Comparison of ENCODE assay signal across 8 mouse cellular contexts in genomic region chr3:79161834-79162401, GRCm38 (mm10).
DNase-seq lines count a peak whose midpoint lies in the region; ATAC-seq and TF ChIP-seq lines count a peak whose summit lies in the region.

No protein-coding gene starts in this region.

- peak overlapping the region; percentile 30 for H3K4me3 ChIP-seq in left cerebral cortex, adult 2 months
- H3K4me3 ChIP-seq in embryonic facial prominence, embryonic 14.5 days (ENCODE audit: low read depth, low read length): no peak overlapping the region
- no peak overlapping the region for H3K4me3 ChIP-seq in hindbrain, embryonic 12.5 days

- H3K9me3 ChIP-seq in embryonic facial prominence, embryonic 14.5 days (ENCODE audit: control insufficient read depth, low read length): no peaks in the 10 kb centered on the region
- no peaks in the 10 kb centered on the region for H3K9me3 ChIP-seq in hindbrain, embryonic 12.5 days (replicated peaks)

- no peaks in the 10 kb centered on the region for H3K27me3 ChIP-seq in embryonic facial prominence, embryonic 14.5 days (replicated peaks; ENCODE audit: control insufficient read depth, insufficient read depth, low read length)
- H3K27me3 ChIP-seq in hindbrain, embryonic 12.5 days: no peaks in the 10 kb centered on the region

- H3K36me3 ChIP-seq in embryonic facial prominence, embryonic 14.5 days (ENCODE audit: control insufficient read depth, insufficient read depth, low read length): no peaks in the 10 kb centered on the region
- H3K36me3 ChIP-seq in hindbrain, embryonic 12.5 days: no peaks in the 10 kb centered on the region

- intact Hi-C loops in left cerebral cortex, adult 2 months (cut with DNase I): no loop called here
- intact Hi-C loops in left cerebral cortex, postnatal 25 days (cut with DNase I): no loop called here

- no peak overlapping the region for H3K9ac ChIP-seq in embryonic facial prominence, embryonic 14.5 days (ENCODE audit: low read depth, low read length)
- 0 out of 2 replicates have a peak overlapping the region, but pooled peaks have one; percentile 4 for H3K9ac ChIP-seq in hindbrain, embryonic 12.5 days

- TF ChIP-seq CTCF in left cerebral cortex, adult 2 months (IDR thresholded peaks at IDR 0.05): no peak

- peaks cover 12% of the 10 kb centered on the region for H3K4me1 ChIP-seq in embryonic facial prominence, embryonic 14.5 days (ENCODE audit: control insufficient read depth, insufficient read depth, low read length)
- H3K4me1 ChIP-seq in hindbrain, embryonic 12.5 days: peaks cover 13% of the 10 kb centered on the region

- H3K4me2 ChIP-seq in embryonic facial prominence, embryonic 14.5 days (ENCODE audit: low read depth, low read length): peak overlapping the region; percentile 10; the same call in 1 of the 2 replicates
- H3K4me2 ChIP-seq in hindbrain, embryonic 12.5 days (replicated peaks): no peak overlapping the region

- DNase-seq in left cerebral cortex, adult 2 months (ENCODE audit: extremely low spot score in 1 of 2, low spot score in 2 of 2): no peak
- no peak for DNase-seq in left cerebral cortex, postnatal 25 days (ENCODE audit: low spot score in 2 of 2)
- no peak for DNase-seq in embryonic facial prominence, embryonic 14.5 days (ENCODE audit: low spot score)
- no peak for DNase-seq in right cerebral cortex, postnatal 10 days (ENCODE audit: low spot score in 2 of 2)
- no peak for DNase-seq in kidney, adult 9 months
- no peak for DNase-seq in layer of hippocampus, postnatal 25 days (ENCODE audit: extremely low spot score in 1 of 2, low spot score in 1 of 2)

- 52% methylated on average over 6 of the region's 6 CpGs for WGBS in embryonic facial prominence, embryonic 14.5 days
- WGBS in hindbrain, embryonic 12.5 days: 65% methylated on average over 6 of the region's 6 CpGs

- peak overlapping the region; percentile 95 for H3K27ac ChIP-seq in left cerebral cortex, adult 2 months
- H3K27ac ChIP-seq in embryonic facial prominence, embryonic 14.5 days (replicated peaks; ENCODE audit: low read depth, low read length): peak overlapping the region; percentile 77
- peak overlapping the region; percentile 36; the same call in 1 of the 2 replicates for H3K27ac ChIP-seq in hindbrain, embryonic 12.5 days

- ATAC-seq in embryonic facial prominence, embryonic 14.5 days (ENCODE audit: low read depth): peak; percentile 27; the same call in 1 of the 2 replicates
- no peak; the same call in 1 of the 2 replicates for ATAC-seq in hindbrain, embryonic 12.5 days (ENCODE audit: low FRiP score)
- ATAC-seq in monocyte, adult 5-6 weeks (replicated peaks; ENCODE audit: insufficient number of reproducible peaks, low FRiP score, low TSS enrichment, poor library complexity, severe bottlenecking): 0 out of 2 replicates have a peak, but pooled peaks have one; percentile 37

Comparison
In these comparisons a context has a peak if more than half of its experiments do, and no peak if none do; other contexts are left out.
1. H3K27ac ChIP-seq: peak in every context shown above with its lines; median percentile 95 in left cerebral cortex, adult 2 months; 77 in embryonic facial prominence, embryonic 14.5 days; 36 in hindbrain, embryonic 12.5 days.